12 mouse cellular contexts compared by ENCODE assay signal in the genomic region with DNA sequence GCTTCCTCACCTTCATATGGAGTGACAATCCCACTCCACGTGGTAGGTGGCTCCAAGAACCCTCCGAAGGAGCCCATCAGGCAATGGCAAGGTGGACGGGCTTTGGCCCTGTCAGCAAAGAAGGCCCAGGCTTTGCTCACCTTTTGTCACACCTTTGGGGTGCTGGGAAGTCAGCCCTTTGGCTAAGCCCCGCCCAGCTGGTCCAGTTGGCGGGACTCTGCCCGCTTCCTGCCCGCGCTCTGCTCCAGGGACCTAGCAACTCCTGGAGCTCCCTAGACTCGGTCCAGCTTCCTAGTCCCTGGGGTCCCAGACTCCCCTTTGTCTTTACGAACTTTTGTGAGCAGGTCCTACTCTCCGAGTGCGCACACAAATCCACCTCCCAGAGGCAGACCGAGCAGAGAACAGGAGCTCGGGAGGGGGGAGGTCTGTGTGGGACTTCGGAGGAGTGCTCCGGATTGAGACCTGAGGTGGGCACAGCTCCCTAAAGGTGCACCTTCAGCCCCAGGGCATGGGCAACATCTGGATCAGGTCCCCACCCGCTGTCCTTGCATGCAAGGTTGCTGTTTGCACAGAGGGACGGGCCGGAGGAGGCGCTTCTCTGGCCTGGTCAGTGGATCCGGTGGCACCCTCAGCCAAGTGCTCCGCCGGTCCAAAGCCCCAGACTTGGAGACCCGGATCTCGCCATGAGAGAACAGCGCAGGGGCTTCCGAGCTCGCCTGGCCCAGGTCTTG. TPM values are rescaled to one million over a fixed set of nuclear protein-coding genes. Genes with fewer than 3 reads are reported as not detected.
DNase-seq lines count a peak whose midpoint lies in the region; ATAC-seq and TF ChIP-seq lines count a peak whose summit lies in the region.
"Had no signal": no experiment of that assay in that cellular context is flagged by ENCODE, and none has a peak within 500 bp of the region (broad histone marks: within the 10 kb centered on the region; RNA-seq: fewer than 3 reads in every experiment).

TSS of gene Crybg2 (plus strand) at position 681 of the 731 bp plus-strand sequence.

- H3K4me1 ChIP-seq in lung, postnatal 0 days (ENCODE audit: insufficient read depth, low read depth, low read length): no peaks in the 10 kb centered on the region
- H3K4me1 ChIP-seq in limb, embryonic 13.5 days: no peaks in the 10 kb centered on the region
- H3K4me1 ChIP-seq in stomach, embryonic 15.5 days: peaks cover 4% of the 10 kb centered on the region; the same call in 1 of the 2 replicates
- no peaks in the 10 kb centered on the region for H3K4me1 ChIP-seq in midbrain, embryonic 14.5 days (ENCODE audit: control insufficient read depth, insufficient read depth, low read length)
- H3K4me1 ChIP-seq in kidney, adult 2 months (ENCODE audit: control insufficient read depth, insufficient read depth, low read length): no peaks in the 10 kb centered on the region; the same call in 1 of the 2 replicates
- H3K4me1 ChIP-seq: hindbrain, embryonic 15.5 days had no signal

- TF ChIP-seq EP300 in lung, postnatal 0 days (IDR thresholded peaks at IDR 0.05): no peak

- H3K27ac ChIP-seq in lung, postnatal 0 days (ENCODE audit: low read length): 0 out of 2 replicates have a peak within 1 kb of the TSS, but pooled peaks have one; percentile 2
- H3K27ac ChIP-seq in limb, embryonic 13.5 days: no peak within 1 kb of the TSS
- H3K27ac ChIP-seq in stomach, embryonic 15.5 days: peak within 1 kb of the TSS; percentile 61
- H3K27ac ChIP-seq in midbrain, embryonic 14.5 days (replicated peaks; ENCODE audit: low read depth, low read length): no peak within 1 kb of the TSS
- H3K27ac ChIP-seq in kidney, adult 2 months (ENCODE audit: insufficient read depth, low read depth, low read length): no peak within 1 kb of the TSS
- H3K27ac ChIP-seq: forebrain, embryonic 10.5 days; heart, adult 2 months; hindbrain, embryonic 15.5 days had no signal

- no peaks in the 10 kb centered on the region for H3K36me3 ChIP-seq in lung, postnatal 0 days (ENCODE audit: insufficient read depth, low read length)
- H3K36me3 ChIP-seq in limb, embryonic 13.5 days: no peaks in the 10 kb centered on the region
- H3K36me3 ChIP-seq in stomach, embryonic 15.5 days: no peaks in the 10 kb centered on the region
- no peaks in the 10 kb centered on the region for H3K36me3 ChIP-seq in midbrain, embryonic 14.5 days (ENCODE audit: control insufficient read depth, insufficient read depth, low read length)
- H3K36me3 ChIP-seq in kidney, adult 2 months (ENCODE audit: control insufficient read depth, insufficient read depth, low read length): no peaks in the 10 kb centered on the region
- H3K36me3 ChIP-seq: forebrain, embryonic 10.5 days; hindbrain, embryonic 15.5 days had no signal

- no peak within 1 kb of the TSS for H3K4me2 ChIP-seq in lung, postnatal 0 days (replicated peaks; ENCODE audit: low read depth, low read length)
- H3K4me2 ChIP-seq in limb, embryonic 13.5 days (replicated peaks): no peak within 1 kb of the TSS
- 0 out of 2 replicates have a peak within 1 kb of the TSS, but pooled peaks have one; percentile 3 for H3K4me2 ChIP-seq in stomach, embryonic 15.5 days
- no peak within 1 kb of the TSS for H3K4me2 ChIP-seq in midbrain, embryonic 14.5 days (ENCODE audit: low read length)
- H3K4me2 ChIP-seq: hindbrain, embryonic 15.5 days had no signal

- 42% methylated on average over 28 of the region's 28 CpGs for WGBS in lung, postnatal 0 days
- WGBS in limb, embryonic 13.5 days: 38% methylated on average over 28 of the region's 28 CpGs
- 47% methylated on average over 28 of the region's 28 CpGs for WGBS in stomach, embryonic 15.5 days
- WGBS in midbrain, embryonic 14.5 days: 45% methylated on average over 28 of the region's 28 CpGs
- 72% methylated on average over 28 of the region's 28 CpGs for WGBS in kidney, adult 2 months

- no peak for ATAC-seq in lung, postnatal 0 days
- no peak for ATAC-seq in activated CD4-positive, CD25-positive, alpha-beta regulatory T cell, adult 4 months
- ATAC-seq in limb, embryonic 13.5 days (ENCODE audit: low FRiP score, low read depth): no peak
- ATAC-seq in stomach, embryonic 15.5 days (ENCODE audit: insufficient read depth, low FRiP score, low read depth): no peak
- ATAC-seq in midbrain, embryonic 14.5 days (ENCODE audit: low FRiP score, low TSS enrichment): no peak

- TF ChIP-seq POLR2A in kidney, adult 2 months (IDR thresholded peaks at IDR 0.05; ENCODE audit: low read depth, low read length): no peak

- TF ChIP-seq CTCF in lung, postnatal 0 days (IDR thresholded peaks at IDR 0.05): no peak
- no peak for TF ChIP-seq CTCF in kidney, adult 2 months (conservative IDR thresholded peaks at IDR 0.05; ENCODE audit: insufficient read depth, insufficient read length, low read depth, low read length)

- no peaks in the 10 kb centered on the region for H3K27me3 ChIP-seq in lung, postnatal 0 days (replicated peaks; ENCODE audit: insufficient read depth, low read length)
- H3K27me3 ChIP-seq in limb, embryonic 13.5 days: peaks cover 52% of the 10 kb centered on the region
- peaks cover 5% of the 10 kb centered on the region; the same call in 1 of the 2 replicates for H3K27me3 ChIP-seq in stomach, embryonic 15.5 days (replicated peaks)
- H3K27me3 ChIP-seq in midbrain, embryonic 14.5 days (ENCODE audit: control insufficient read depth, insufficient read depth, low read length): no peaks in the 10 kb centered on the region
- no peaks in the 10 kb centered on the region for H3K27me3 ChIP-seq in kidney, adult 2 months (replicated peaks; ENCODE audit: control insufficient read depth, insufficient read depth, low read length)

- DNase-seq in lung, postnatal 0 days (ENCODE audit: low spot score): no peak
- no peak for DNase-seq in lung, postnatal 10 days
- no peak for DNase-seq in midbrain, embryonic 14.5 days
- no peak for DNase-seq in kidney, adult 2 months
- DNase-seq: cerebellum, adult 18-20 months; heart, adult 2 months; kidney, postnatal 10 days had no signal

- H3K9me3 ChIP-seq in lung, postnatal 0 days (ENCODE audit: low read length): no peaks in the 10 kb centered on the region
- H3K9me3 ChIP-seq in limb, embryonic 13.5 days: no peaks in the 10 kb centered on the region
- no peaks in the 10 kb centered on the region for H3K9me3 ChIP-seq in stomach, embryonic 15.5 days
- no peaks in the 10 kb centered on the region for H3K9me3 ChIP-seq in midbrain, embryonic 14.5 days (ENCODE audit: control insufficient read depth, low read length)
- H3K9me3 ChIP-seq: forebrain, embryonic 10.5 days; hindbrain, embryonic 15.5 days had no signal

- no peak within 1 kb of the TSS for H3K4me3 ChIP-seq in lung, postnatal 0 days (ENCODE audit: low read depth, low read length)
- no peak within 1 kb of the TSS for H3K4me3 ChIP-seq in limb, embryonic 13.5 days
- no peak within 1 kb of the TSS for H3K4me3 ChIP-seq in stomach, embryonic 15.5 days (replicated peaks)
- no peak within 1 kb of the TSS for H3K4me3 ChIP-seq in midbrain, embryonic 14.5 days (replicated peaks; ENCODE audit: low read depth, low read length)
- H3K4me3 ChIP-seq in kidney, adult 2 months (ENCODE audit: insufficient read depth, low read depth, low read length): no peak within 1 kb of the TSS
- H3K4me3 ChIP-seq: forebrain, embryonic 10.5 days; heart, adult 2 months; hindbrain, embryonic 15.5 days had no signal

- no peak within 1 kb of the TSS for H3K9ac ChIP-seq in lung, postnatal 0 days (replicated peaks; ENCODE audit: low read depth)
- H3K9ac ChIP-seq in limb, embryonic 13.5 days: 0 out of 2 replicates have a peak within 1 kb of the TSS, but pooled peaks have one; percentile 31
- H3K9ac ChIP-seq in stomach, embryonic 15.5 days: no peak within 1 kb of the TSS
- H3K9ac ChIP-seq in midbrain, embryonic 14.5 days (replicated peaks; ENCODE audit: low read length): no peak within 1 kb of the TSS
- H3K9ac ChIP-seq: hindbrain, embryonic 15.5 days had no signal

RNA-seq across cellular contexts. Expression of gene Crybg2, which starts in this region (rescaled TPM):
- polyA plus RNA-seq in lung, postnatal 0 days (2015; fragmentation: Nextera tagmentation; extraction: Ambion mirVana): 2.8 and 3.1 TPM in 2 replicates
- polyA plus RNA-seq in activated CD4-positive, CD25-positive, alpha-beta regulatory T cell, adult 4 months (2017; shearing (Covaris generic)): 10 to 100 TPM; 15.7 to 20.2 TPM
- polyA plus RNA-seq in limb, embryonic 13.5 days (2015; fragmentation: Nextera tagmentation; extraction: Ambion mirVana): 4.9 and 5.4 TPM in 2 replicates
- 11.1 and 11.9 TPM in 2 replicates for polyA plus RNA-seq in stomach, embryonic 15.5 days (2015; fragmentation: Nextera tagmentation; extraction: Ambion mirVana)
- 1.8 and 2.3 TPM in 2 replicates for polyA plus RNA-seq in midbrain, embryonic 14.5 days (2014; fragmentation: Nextera tagmentation; extraction: Ambion mirVana)
- 0.69 and 1.0 TPM in 2 replicates for polyA plus RNA-seq in kidney, adult 2 months (2012; rRNA removed)

Comparison
In these comparisons a context has a peak if more than half of its experiments do, and no peak if none do; other contexts are left out.
1. H3K27ac ChIP-seq: peak in lung, postnatal 0 days (single experiment) and stomach, embryonic 15.5 days (single experiment); none in limb, embryonic 13.5 days (single experiment), midbrain, embryonic 14.5 days (single experiment) and kidney, adult 2 months (single experiment).